Mouse (Mus musculus) myocyte (in vitro differentiated cells): Measurements from ENCODE around the gene Zfp473.

Source experiments
- MAX ChIP-seq: IDR thresholded peaks from one replicate; pipeline ENCODE4 v1.6.1; 2011; ENCODE audit warnings: low read depth, mild to moderate bottlenecking, control low read depth
- MYOG ChIP-seq, 3 experiments: IDR thresholded peaks; one replicate each; pipeline ENCODE4 v1.6.1; 2011; ENCODE audit warnings: control low read depth in 2 of 3, low read depth in 2 of 3, mild to moderate bottlenecking in 2 of 3; ENCODE audit not compliant: insufficient read length in 2 of 3, control insufficient read depth in 1 of 3, insufficient read depth in 1 of 3
- POLR2A ChIP-seq: IDR thresholded peaks from one replicate; pipeline ENCODE4 v1.6.1; 2011; ENCODE audit warnings: low read depth, mild to moderate bottlenecking, control low read depth, moderate library complexity; ENCODE audit not compliant: insufficient read length
- POLR2AphosphoS2 ChIP-seq: IDR thresholded peaks from one replicate; pipeline ENCODE4 v1.6.1; 2011; ENCODE audit warnings: low read depth, control low read depth; ENCODE audit not compliant: insufficient read length
- USF1 ChIP-seq: IDR thresholded peaks from one replicate; pipeline ENCODE4 v1.6.1; 2011; ENCODE audit warnings: low read depth, mild to moderate bottlenecking, control low read depth, moderate library complexity

DNA sequence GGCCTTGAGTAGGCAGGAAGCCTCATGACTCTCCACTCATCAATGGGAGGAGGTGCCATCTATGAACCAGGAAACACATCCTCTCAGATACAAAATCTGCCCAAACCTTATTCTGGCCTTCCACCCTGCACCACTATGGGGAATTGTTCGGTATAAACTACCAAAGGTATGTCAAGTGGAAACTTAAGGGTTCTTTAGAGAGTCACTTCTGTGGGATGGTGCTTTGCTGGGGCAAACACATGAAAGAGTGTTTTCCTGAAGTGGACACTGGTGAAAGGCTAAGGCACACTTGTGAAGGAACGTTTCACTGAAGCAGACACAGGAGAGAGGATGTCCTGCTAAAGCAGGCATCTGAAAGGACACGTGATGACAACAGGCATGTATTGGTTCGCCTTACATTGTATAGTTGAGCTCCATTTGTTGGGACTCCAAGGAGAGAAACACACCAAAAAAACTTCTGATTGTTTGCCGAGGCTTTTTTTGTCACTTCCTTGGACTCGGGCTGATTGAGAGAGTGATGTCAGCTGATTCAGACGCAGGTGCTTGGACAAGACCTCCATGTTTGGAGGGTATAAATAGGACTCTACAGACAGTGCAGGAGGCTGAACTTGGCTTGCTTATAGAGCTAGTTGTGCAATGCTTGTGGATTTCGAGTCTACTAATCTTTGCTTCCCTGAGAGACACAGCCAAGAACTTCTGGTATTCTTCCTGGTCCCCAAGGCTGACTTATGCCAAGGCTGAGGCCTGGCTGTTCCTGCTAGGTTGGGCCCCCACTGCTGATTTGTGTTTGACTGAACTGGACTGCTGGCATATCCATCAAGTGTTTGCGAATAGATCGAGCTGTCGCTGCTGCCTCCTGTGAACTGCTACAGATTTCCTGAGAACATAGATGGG lies 22.5 kb downstream of the Zfp473 start:
- no peak for TF ChIP-seq POLR2A
- TF ChIP-seq POLR2AphosphoS2, result no peak
- TF ChIP-seq MAX, result no peak
- TF ChIP-seq MYOG (IDR thresholded peaks at IDR 0.05; ENCODE audit: control insufficient read depth in 1 of 3, insufficient read depth in 1 of 3, insufficient read length in 2 of 3, low read depth in 2 of 3), result no peak
- TF ChIP-seq USF1, result no peak
